Mouse (Mus musculus): Measurements from ENCODE around the gene Ffar4.

DNA sequence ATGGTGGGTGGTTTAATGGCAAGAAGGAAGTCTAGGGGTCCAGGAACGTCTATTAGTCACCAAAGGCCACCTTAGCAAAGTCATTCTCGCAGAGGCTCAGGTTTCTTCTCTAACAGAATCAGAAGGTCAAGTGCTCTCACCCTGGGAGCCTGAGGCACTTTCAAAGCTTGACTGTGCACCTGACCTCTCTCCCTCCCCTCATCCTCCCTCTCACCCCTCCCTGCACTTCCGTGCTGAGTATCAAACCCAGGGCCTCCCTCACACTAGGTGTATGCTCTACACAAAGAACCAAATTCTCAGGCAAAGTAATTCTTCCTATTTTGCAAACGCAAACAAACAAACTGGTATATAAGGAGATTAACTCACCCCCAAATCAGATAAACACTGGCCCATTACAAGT lies 640 bp upstream of the Ffar4 start:
- TF ChIP-seq CTCF (conservative IDR thresholded peaks at IDR 0.05; ENCODE audit: insufficient read depth, insufficient read length, low read depth, low read length) (no peak), POLR2A (IDR thresholded peaks at IDR 0.05; ENCODE audit: low read depth, low read length) (no peak)

Measured in kidney, adult 2 months (tissue).